Comparison of ENCODE assay signal across 23 mouse cellular contexts in the genomic region with DNA sequence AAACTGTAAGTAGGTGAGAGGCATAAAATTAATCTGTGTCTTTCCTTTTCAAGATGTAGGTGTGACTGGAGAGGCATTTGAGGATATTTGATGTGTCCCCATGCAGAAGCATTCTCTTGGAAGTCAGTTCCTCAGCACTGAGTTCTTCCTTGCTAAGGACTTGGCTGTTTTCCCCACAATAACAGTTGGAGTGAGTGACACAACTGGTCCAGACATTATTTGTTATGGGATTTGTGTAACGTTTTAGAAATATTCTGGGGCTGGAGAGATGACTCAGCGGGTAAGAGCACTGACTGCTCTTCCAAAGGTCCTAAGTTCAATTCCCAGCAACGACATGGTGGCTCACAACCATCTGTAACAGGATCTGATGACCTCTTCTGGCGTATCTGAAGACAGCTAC.
"Had no signal": no experiment of that assay in that cellular context is flagged by ENCODE, and none has a peak within 500 bp of the region (broad histone marks: within the 10 kb centered on the region; RNA-seq: fewer than 3 reads in every experiment).

No protein-coding gene starts in this region.

- H3K9ac ChIP-seq: heart, embryonic 12.5 days; hindbrain, embryonic 12.5 days; hindbrain, embryonic 14.5 days; limb, embryonic 12.5 days had no signal

- H3K36me3 ChIP-seq: heart, embryonic 10.5 days; heart, embryonic 12.5 days; hindbrain, embryonic 10.5 days; hindbrain, embryonic 12.5 days; limb, embryonic 10.5 days; limb, embryonic 12.5 days had no signal

- H3K4me3 ChIP-seq: gastrocnemius, adult 2 months; heart, embryonic 10.5 days; heart, embryonic 12.5 days; hindbrain, embryonic 10.5 days; hindbrain, embryonic 12.5 days; layer of hippocampus, adult 2 months; left cerebral cortex, adult 2 months; limb, embryonic 10.5 days; limb, embryonic 12.5 days had no signal

- H3K9me3 ChIP-seq: heart, embryonic 10.5 days; heart, embryonic 12.5 days; hindbrain, embryonic 10.5 days; hindbrain, embryonic 12.5 days; limb, embryonic 10.5 days; limb, embryonic 12.5 days had no signal

- DNase-seq: gastrocnemius, adult 2 months; gastrocnemius, postnatal 10 days; gastrocnemius, postnatal 25 days; heart, adult 18-20 months; heart, postnatal 10 days; heart, postnatal 4 days; kidney, adult 11 months; kidney, adult 2 months; kidney, adult 9 months; kidney, postnatal 10 days; kidney, postnatal 25 days; kidney, postnatal 4 days; liver had no signal

- H3K4me1 ChIP-seq: heart, embryonic 10.5 days; heart, embryonic 12.5 days; hindbrain, embryonic 10.5 days; hindbrain, embryonic 12.5 days; limb, embryonic 12.5 days had no signal

- H3K27ac ChIP-seq: gastrocnemius, adult 2 months; heart, embryonic 10.5 days; hindbrain, embryonic 10.5 days; hindbrain, embryonic 12.5 days; hindbrain, embryonic 14.5 days; hindbrain, postnatal 0 days; layer of hippocampus, adult 2 months; left cerebral cortex, adult 2 months; limb, embryonic 10.5 days; limb, embryonic 12.5 days had no signal

- H3K4me2 ChIP-seq: heart, embryonic 12.5 days; hindbrain, embryonic 12.5 days; hindbrain, embryonic 14.5 days; limb, embryonic 12.5 days had no signal

- H3K27me3 ChIP-seq: heart, embryonic 12.5 days; hindbrain, embryonic 12.5 days; limb, embryonic 12.5 days had no signal
